Mouse (Mus musculus) heart, embryonic 14.5 days (tissue): ENCODE measurements at regions not wholly inside any gene's neighbourhood (a gene's known extent, or its start where the extent isn't known, plus 50 kb on each side); places are given as distances from the start of the nearest gene placed in this dataset.

Source experiments
- ATAC-seq: fragments of 200-750 bp; cut with Nextera tagmentation; 2 replicates; pipeline ENCODE4 v1.8.0; 2017; ENCODE audit warnings: low read depth, moderate TSS enrichment; ENCODE audit not compliant: insufficient number of reproducible peaks, insufficient read depth, low FRiP score
- H3K27ac ChIP-seq, 2 experiments: fragments of 200-500 bp in 1 of 2; fragments of 300-500 bp in 1 of 2; sonication (generic) in 1 of 2; replicated peaks in 1 of 2; 2 replicates each; pipeline ENCODE4 v1.5.1; 2012 to 2014; ENCODE audit warnings: low read depth in 2 of 2, low read length in 2 of 2, control low read depth in 1 of 2, mild to moderate bottlenecking in 1 of 2, mixed read lengths in 1 of 2; ENCODE audit not compliant: control insufficient read depth in 1 of 2, insufficient read depth in 1 of 2
- H3K27me3 ChIP-seq: fragments of 300-500 bp; sonication (generic); 2 replicates; pipeline ENCODE4 v1.6.1; 2014; ENCODE audit warnings: mild to moderate bottlenecking, low read length, control low read depth; ENCODE audit not compliant: control insufficient read depth, insufficient read depth
- H3K36me3 ChIP-seq: fragments of 300-500 bp; sonication (generic); 2 replicates; pipeline ENCODE4 v1.6.1; 2014; ENCODE audit warnings: mild to moderate bottlenecking, control low read depth, low read length, mixed read lengths; ENCODE audit not compliant: control insufficient read depth, insufficient read depth
- H3K4me1 ChIP-seq, 2 experiments: fragments of 200-500 bp in 1 of 2; fragments of 300-500 bp in 1 of 2; sonication (generic) in 1 of 2; 2 replicates each; pipeline ENCODE4 v1.6.1; 2012 to 2014; ENCODE audit warnings: low read length in 2 of 2, control low read depth in 1 of 2, mixed read lengths in 1 of 2; ENCODE audit not compliant: control insufficient read depth in 2 of 2, insufficient read depth in 2 of 2
- H3K4me2 ChIP-seq: fragments of 300-500 bp; sonication (generic); 2 replicates; pipeline ENCODE4 v1.6.1; 2014; ENCODE audit warnings: mild to moderate bottlenecking, low read length
- H3K4me3 ChIP-seq, 2 experiments: fragments of 200-500 bp in 1 of 2; fragments of 300-500 bp in 1 of 2; sonication (generic) in 1 of 2; 2 replicates each; pipeline ENCODE4 v1.5.1; 2012 to 2014; ENCODE audit warnings: low read length in 2 of 2, mild to moderate bottlenecking in 2 of 2, control low read depth in 1 of 2, low read depth in 1 of 2, moderate library complexity in 1 of 2; ENCODE audit not compliant: control insufficient read depth in 1 of 2, insufficient read depth in 1 of 2
- H3K9ac ChIP-seq: fragments of 300-500 bp; sonication (generic); 2 replicates; pipeline ENCODE4 v1.6.1; 2014; ENCODE audit warnings: mild to moderate bottlenecking, low read length
- H3K9me3 ChIP-seq: fragments of 300-500 bp; sonication (generic); 2 replicates; pipeline ENCODE4 v1.6.1; 2016; ENCODE audit warnings: low read length, control low read depth; ENCODE audit not compliant: control insufficient read depth
- WGBS: fragments of 180-500 bp; shearing (Covaris S2); extraction: QIAGEN DNeasy Blood & Tissue Kit; methylation state at CpG from one replicate; pipeline ENCODE4 v1.1.7; 2014; 5-methylcytosine and 5-hydroxymethylcytosine counted together

DNA sequence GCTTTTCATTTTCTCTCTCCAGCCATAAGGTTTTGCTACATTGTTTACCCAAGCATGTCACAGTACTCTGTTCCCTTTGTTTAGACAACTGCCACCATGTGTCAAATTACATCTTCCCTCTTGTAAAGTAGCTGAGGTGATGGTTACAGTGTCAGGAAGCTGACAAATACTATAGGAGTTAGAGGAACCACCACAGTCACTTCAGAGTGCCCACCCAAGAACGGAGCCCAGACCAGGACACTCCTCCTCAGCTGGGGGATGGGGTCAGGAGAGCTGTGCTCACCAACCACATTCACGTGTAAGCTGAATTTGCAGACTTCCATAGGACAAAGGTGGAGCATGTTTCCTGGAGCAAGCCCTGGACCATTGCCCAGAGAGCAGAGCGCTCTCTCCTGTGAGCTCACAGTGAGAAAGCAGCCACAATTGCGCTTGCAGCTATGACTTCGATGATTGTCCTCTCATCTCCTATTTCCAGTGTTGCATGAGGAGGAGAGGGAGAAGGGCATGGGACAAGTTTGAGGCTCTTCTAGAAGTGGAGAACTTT is 487.5 kb downstream of the Ajap1 start:
- H3K9me3 ChIP-seq = no peaks in the 10 kb centered on the region
- H3K9ac ChIP-seq = no peak overlapping the region
- no peak overlapping the region for H3K4me3 ChIP-seq
- no peak overlapping the region for H3K4me2 ChIP-seq
- 64% methylated on average over 5 of the region's 5 CpGs for WGBS
- no peaks in the 10 kb centered on the region for H3K36me3 ChIP-seq
- H3K27ac ChIP-seq = no peak overlapping the region
- ATAC-seq = no peak
- H3K4me1 ChIP-seq = no peaks in the 10 kb centered on the region
- H3K27me3 ChIP-seq = no peaks in the 10 kb centered on the region

DNA sequence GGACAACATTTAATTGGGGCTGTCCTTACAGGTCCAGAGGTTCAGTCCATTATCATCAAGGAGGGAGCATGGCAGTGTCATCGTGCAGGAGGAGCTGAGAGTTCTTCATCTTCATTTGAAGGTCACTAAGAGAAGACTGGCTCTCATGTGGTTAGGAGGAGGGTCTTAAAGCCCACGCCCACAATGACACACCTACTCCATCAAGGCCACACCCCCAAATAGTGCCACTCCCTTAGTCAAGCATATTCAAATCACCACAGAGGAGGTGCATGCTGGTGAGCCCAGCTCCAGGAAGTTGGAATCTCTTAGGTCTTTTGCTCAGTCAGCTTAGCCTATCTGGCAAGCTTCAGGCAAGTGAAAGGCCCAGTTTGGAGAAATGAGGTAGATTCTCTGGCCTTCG is 488.4 kb downstream of the Ajap1 start:
- H3K27ac ChIP-seq = no peak overlapping the region
- no peaks in the 10 kb centered on the region for H3K36me3 ChIP-seq
- 56% methylated on average over 3 of the region's 3 CpGs for WGBS
- no peaks in the 10 kb centered on the region for H3K9me3 ChIP-seq
- no peaks in the 10 kb centered on the region for H3K27me3 ChIP-seq
- no peak overlapping the region for H3K4me3 ChIP-seq
- H3K9ac ChIP-seq = no peak overlapping the region
- no peak overlapping the region for H3K4me2 ChIP-seq
- H3K4me1 ChIP-seq = no peaks in the 10 kb centered on the region
- ATAC-seq = no peak

DNA sequence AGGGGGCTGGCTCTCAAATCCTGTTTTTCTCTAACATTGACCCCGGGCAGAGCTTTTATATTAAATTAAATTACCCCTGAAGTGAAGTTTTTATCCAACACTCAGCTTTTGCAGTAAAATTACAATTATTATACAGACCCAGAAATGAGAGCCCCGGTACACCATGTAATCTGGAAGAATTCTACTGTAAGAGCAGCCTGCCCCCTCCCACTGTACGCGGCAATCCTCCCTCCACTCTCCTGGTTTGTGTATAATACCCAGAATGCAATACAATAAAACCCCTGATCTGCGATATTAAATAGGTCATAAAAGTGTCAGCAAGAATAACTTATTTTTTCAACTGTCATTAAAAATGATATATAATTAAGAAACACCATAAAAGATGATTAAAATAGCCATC is 492.3 kb downstream of the Ajap1 start:
- Histone ChIP-seq H3K9me3 (no peaks in the 10 kb centered on the region), H3K9ac (no peak overlapping the region), H3K27ac (no peak overlapping the region), H3K4me1 (no peaks in the 10 kb centered on the region), H3K4me3 (no peak overlapping the region), H3K27me3 (no peaks in the 10 kb centered on the region), H3K4me2 (no peak overlapping the region), H3K36me3 (no peaks in the 10 kb centered on the region)
- 81% methylated on average over 5 of the region's 5 CpGs for WGBS
- no peak for ATAC-seq

DNA sequence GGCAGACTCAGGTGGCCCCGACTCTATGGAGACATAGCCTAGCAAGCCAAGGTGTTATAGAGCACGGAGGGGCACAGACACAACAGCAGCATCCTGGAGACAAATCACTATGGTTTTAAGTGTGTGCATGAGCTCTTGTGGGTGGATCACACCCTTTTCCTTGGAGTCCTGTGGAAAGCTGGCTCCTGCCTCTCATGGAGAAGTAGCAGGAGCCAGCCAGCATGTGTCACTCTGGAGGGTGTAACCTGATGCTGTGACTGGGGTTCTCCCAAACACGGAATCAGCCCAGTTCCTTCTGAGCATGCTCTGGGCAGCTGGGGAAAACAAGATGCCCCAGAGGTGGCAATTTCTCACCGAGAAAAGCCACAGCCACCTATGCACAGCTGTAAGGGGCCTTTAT is 494.9 kb downstream of the Ajap1 start:
- Histone ChIP-seq H3K4me1 (no peaks in the 10 kb centered on the region), H3K36me3 (no peaks in the 10 kb centered on the region), H3K9me3 (no peaks in the 10 kb centered on the region), H3K27me3 (no peaks in the 10 kb centered on the region), H3K27ac (no peak overlapping the region), H3K9ac (no peak overlapping the region), H3K4me2 (no peak overlapping the region), H3K4me3 (no peak overlapping the region)
- WGBS = 77% methylated on average over 4 of the region's 4 CpGs
- ATAC-seq = no peak

DNA sequence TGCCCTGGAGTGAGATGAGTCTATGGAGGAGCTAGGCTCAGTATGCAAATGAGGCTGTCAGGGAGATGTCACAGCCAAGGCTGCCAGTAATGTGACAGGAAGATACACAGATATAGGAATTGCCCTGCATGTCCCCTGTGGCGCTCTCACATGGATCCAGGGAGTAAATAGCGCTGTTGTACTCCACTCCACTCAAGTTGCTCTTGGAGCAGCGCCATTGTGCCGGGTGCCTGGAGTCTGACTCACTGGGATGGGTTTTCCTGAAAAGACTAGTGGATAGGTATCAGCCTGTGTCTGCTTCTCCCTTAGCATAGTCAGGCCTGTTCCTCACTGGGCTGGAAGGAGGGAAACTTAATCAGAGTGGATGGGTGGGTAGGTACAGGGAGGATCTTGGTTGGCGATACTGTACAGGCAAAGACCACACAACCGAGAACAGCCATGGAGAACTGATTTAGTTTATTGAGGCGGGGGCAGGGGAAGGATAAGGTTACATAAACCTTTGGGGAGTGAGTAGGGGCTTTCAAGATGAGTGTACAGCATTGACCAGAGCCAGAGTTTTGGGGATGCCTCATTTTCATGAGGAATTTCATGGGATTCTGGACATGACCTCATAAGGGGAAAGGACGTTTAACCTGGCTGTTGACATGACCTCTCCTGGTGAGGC is 497.5 kb upstream of the Kcnab2 start:
- no peaks in the 10 kb centered on the region for H3K4me1 ChIP-seq
- ATAC-seq = no peak

DNA sequence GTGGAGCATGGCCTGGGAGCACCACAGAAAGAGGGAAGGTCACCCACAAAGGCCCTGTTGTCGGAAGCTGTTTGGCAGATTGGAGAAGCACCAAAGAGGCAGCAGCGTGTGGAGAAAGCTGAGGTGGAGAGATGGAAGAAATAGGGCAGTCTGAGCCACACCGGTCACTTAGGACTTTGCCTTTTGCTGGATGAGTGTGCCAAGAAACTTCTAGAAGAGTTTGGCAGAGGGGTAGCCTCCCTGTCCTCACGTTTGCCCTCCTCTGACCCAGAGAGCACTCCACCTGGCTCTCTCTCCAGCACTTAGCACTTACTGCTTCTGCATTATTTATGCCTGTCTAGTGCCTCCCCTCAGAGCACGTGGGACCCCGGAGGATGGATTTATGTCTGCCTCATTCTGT is 485.3 kb upstream of the Kcnab2 start:
- Histone ChIP-seq H3K27ac (no peak overlapping the region), H3K9ac (no peak overlapping the region), H3K4me2 (no peak overlapping the region), H3K36me3 (no peaks in the 10 kb centered on the region), H3K4me3 (no peak overlapping the region), H3K27me3 (no peaks in the 10 kb centered on the region), H3K4me1 (no peaks in the 10 kb centered on the region), H3K9me3 (0 out of 2 replicates have a peak, but pooled peaks cover 3% of the 10 kb centered on the region)
- no peak for ATAC-seq
- WGBS = 83% methylated on average over 6 of the region's 6 CpGs

More for the DNA sequence above, 497.5 kb upstream of the Kcnab2 start:
- no peaks in the 10 kb centered on the region for H3K27me3 ChIP-seq
- no peaks in the 10 kb centered on the region for H3K9me3 ChIP-seq
- H3K27ac ChIP-seq = no peak overlapping the region
- H3K4me3 ChIP-seq = no peak overlapping the region
- H3K36me3 ChIP-seq = no peaks in the 10 kb centered on the region
- H3K9ac ChIP-seq = no peak overlapping the region
- 71% methylated on average over 8 of the region's 8 CpGs for WGBS
- no peak overlapping the region for H3K4me2 ChIP-seq

DNA sequence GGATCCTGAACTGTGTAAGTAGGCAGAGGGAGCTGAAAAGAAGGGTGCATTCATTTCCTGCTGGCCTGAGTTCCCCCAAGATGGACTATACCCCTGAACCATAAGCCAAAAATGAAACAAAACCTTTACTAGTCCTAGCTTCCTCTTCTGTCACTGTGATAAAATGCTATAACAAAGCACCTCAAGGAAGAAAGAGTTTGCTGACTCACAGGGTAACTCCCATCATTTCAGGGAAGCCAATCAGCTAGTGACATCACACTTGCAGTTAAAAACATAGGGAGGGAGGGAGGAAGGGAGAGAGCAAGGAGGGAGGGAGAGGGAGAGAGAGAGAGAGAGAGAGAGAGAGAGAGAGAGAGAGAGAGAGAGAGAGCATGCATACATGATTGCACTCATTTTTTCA is 484.5 kb upstream of the Kcnab2 start:
- Histone ChIP-seq H3K9me3 (0 out of 2 replicates have a peak, but pooled peaks cover 3% of the 10 kb centered on the region), H3K27ac (no peak overlapping the region), H3K4me3 (no peak overlapping the region), H3K36me3 (no peaks in the 10 kb centered on the region), H3K27me3 (no peaks in the 10 kb centered on the region), H3K4me2 (no peak overlapping the region), H3K4me1 (no peaks in the 10 kb centered on the region), H3K9ac (no peak overlapping the region)
- ATAC-seq = no peak

DNA sequence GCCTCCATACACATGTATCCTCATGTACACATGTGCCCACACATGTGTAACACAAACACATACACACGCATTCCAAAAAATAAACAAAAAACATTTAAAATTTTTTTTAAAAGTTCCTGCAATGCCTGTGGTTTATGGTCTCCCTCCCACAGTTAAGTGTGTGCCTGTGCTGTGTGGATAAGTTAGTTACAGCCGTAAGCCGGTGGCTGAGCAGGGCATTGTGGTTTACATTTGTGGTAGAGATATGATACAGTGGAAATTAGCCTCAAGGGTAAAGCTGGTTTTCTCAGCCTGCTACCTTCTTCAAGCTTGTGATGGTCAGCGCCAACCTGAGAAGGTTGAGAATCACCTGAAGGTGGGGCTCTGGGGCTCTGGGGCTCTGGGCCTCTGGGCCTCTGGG is 484.0 kb upstream of the Kcnab2 start:
- no peak overlapping the region for H3K27ac ChIP-seq
- H3K27me3 ChIP-seq = no peaks in the 10 kb centered on the region
- ATAC-seq = no peak
- H3K4me2 ChIP-seq = no peak overlapping the region
- H3K4me1 ChIP-seq = no peaks in the 10 kb centered on the region
- H3K36me3 ChIP-seq = no peaks in the 10 kb centered on the region
- H3K9me3 ChIP-seq = 0 out of 2 replicates have a peak, but pooled peaks cover 3% of the 10 kb centered on the region
- H3K4me3 ChIP-seq = no peak overlapping the region
- WGBS = 88% methylated on average over 4 of the region's 4 CpGs
- no peak overlapping the region for H3K9ac ChIP-seq
